Mouse (Mus musculus) layer of hippocampus, adult 6 months (tissue): ENCODE data around the gene Cenpi. TPM values are rescaled to one million over a fixed set of nuclear protein-coding genes. Genes with fewer than 3 reads are reported as not detected.

Experiments
- long read RNA-seq, 2 experiments: library from polyadenylated mRNA; unstranded; transcript quantifications; one replicate each; pipeline ENCODE4 v2.0.0; 2019 to 2020
- polyA plus RNA-seq: library from polyadenylated mRNA; unstranded; fragments of <200 nt; fragmentation: Nextera tagmentation; gene quantifications from 2 replicates; pipeline ENCODE4 v1.2.3, GENCODE M21; 2021

Gene Cenpi
- polyA plus RNA-seq, result 0.14 and 0.43 TPM in 2 replicates
- long read RNA-seq, experiment 1, partial matches to known transcripts, result 0 of 1 reads
- long read RNA-seq, experiment 1, other reads (novel, unspliced or antisense), result 0 of 1 reads
- long read RNA-seq, experiment 2, partial matches to known transcripts, result 0 of 2 reads
- long read RNA-seq, experiment 2, other reads (novel, unspliced or antisense), result 0 of 2 reads

DNA sequence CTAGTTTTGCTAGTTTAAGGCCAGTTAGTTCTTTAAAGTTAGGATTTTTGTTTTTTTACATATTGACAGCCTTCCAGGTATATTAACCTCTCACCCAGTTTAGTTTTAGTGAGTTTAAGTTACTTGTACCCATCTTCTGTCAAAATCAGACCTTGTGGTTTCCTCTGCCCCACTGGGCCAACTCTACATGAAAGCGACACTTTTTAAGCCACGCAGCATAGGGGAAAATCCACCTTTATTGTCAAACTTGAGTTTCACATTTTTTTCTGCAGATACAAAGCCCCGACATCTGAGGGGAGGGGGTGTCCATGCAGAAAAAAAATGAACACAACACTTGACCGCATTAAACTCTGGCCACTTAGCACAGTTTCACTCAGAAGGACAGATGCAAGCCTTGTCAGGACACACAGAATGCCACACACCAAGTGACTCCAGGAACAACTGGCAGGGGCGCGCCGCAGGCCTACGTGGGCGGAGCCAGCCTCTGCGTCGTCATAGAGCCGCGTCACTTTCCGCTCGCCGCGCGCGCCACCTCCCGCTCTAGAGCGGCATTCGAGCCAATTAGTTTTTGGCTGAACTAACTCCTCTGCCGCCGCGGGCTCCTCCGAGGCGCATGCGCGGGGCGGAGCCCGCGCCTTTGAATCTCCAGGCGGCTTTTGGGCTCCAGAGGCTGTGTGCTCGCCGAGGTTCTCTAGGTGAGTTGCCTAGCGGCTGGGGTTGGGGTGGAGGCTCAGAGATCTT lies at the start of gene Cenpi:
Gene Cenpi (plus strand): TSS at position 551 of the 741 bp plus-strand sequence.

DNA sequence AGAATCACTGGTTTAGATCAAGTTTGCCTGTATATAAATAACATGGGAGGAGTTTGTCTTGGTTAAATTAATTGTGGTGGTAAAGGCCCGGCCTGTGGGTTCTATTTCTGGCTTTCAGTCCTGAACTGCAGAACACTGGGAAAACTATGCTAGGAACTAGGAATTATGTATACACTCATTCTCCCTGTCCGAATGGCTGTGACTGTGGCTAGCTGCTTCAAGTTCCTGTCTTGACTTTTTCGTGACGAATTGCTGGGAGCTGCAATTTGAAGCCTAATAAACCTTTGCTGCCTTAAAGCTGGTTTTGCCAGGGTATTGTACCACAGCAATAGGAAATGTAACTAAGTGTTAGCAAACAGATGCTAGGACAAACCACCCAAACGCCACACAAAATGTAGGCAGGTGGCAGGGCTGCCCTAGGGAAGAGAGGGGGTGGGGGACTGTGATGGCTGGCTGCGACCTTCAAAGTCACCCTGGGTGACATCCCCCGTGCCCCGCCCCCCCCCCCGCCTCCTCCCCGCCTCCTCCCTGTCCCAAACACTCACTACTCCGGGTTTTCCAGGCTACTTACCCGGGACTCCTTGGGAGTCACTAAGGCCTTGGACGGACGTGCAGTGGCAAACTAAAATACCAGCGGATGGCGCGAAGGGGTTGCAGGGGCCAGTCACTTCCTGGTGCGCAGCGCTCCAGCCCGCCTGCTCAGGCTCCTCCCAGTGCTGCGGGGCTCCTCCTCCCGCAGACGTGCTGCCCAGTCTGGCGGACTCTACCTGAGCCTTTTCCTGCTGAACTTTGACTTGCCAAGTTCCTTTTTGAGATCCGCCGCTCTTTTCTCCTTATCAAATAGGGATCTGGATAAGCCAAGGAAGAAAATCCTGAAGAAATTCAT lies 31.4 kb upstream of the Cenpi start, which contains the start of gene Trmt2b:
Gene Trmt2b (minus strand): TSS at position 710 of the 886 bp plus-strand sequence.

GRCm38 (mm10) chrX:134403863-134404583 lies 96.1 kb downstream of the Cenpi start, which contains the start of gene Drp2:
Gene Drp2 (plus strand): TSS chrX:134404551.

Other genes with a start within 250 kb of the Cenpi start
- 28.4 and 33.6 TPM in 2 replicates for gene Cstf2, start 248.9 kb upstream of the Cenpi start, polyA plus RNA-seq
- gene Xkrx, start 146.0 kb upstream of the Cenpi start, polyA plus RNA-seq, result 0.36 and 0.39 TPM in 2 replicates
- not detected in 2 replicates for gene Arl13a, start 120.6 kb upstream of the Cenpi start, polyA plus RNA-seq
- gene Nox1, start 86.1 kb upstream of the Cenpi start, polyA plus RNA-seq, result 0.13 and 0.15 TPM in 2 replicates
- gene Trmt2b, start 31.1 kb upstream of the Cenpi start, polyA plus RNA-seq, result 7.0 and 8.2 TPM in 2 replicates
- 57.6 and 58.7 TPM in 2 replicates for gene Tmem35a, start 12.9 kb upstream of the Cenpi start, polyA plus RNA-seq
- 9.5 and 9.9 TPM in 2 replicates for gene Drp2, start 96.5 kb downstream of the Cenpi start, polyA plus RNA-seq
- gene Taf7l, start 168.4 kb downstream of the Cenpi start, polyA plus RNA-seq, result not detected in 2 replicates
- gene Timm8a1, start 233.8 kb downstream of the Cenpi start, polyA plus RNA-seq, result 25.1 and 27.0 TPM in 2 replicates